Mouse (Mus musculus): ENCODE data around the gene Eif5b.

DNA sequence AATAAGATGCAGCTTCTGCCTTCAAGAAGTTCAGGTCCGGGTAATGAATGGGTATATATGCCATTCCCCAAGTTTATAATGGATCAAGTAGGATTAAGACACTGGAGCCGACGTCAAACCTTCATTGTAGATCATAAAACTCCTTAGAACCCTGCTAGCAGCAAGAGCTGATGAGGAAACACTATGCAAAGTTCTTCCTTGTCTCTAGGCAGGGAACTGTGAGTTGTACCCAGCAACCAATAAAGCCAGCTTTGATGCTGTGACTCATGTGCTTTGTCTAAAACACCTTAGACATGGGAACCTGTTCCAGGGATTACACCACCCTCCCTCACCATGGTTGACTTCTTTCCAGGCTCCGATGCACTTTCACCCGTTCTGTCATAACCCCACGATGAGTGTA is 29.1 kb upstream of the Eif5b start:
- TF ChIP-seq CTCF (IDR thresholded peaks at IDR 0.05; ENCODE audit: low read depth) = no peak
- no peak for TF ChIP-seq EP300 (IDR thresholded peaks at IDR 0.05; ENCODE audit: low read depth)

Measured in liver, postnatal 0 days (tissue).